Mouse (Mus musculus): ENCODE results near the gene Trim50. TPM values are rescaled to one million over a fixed set of nuclear protein-coding genes. Genes with fewer than 3 reads are reported as not detected.

Gene Trim50
- polyA plus RNA-seq, 2 experiments = not detected

- H3K27ac ChIP-seq (replicated peaks; ENCODE audit: low read depth, low read length) = no peak overlapping the region
- WGBS = 70% methylated on average over 8 of the region's 8 CpGs
- TF ChIP-seq POLR2A (IDR thresholded peaks at IDR 0.05; ENCODE audit: borderline replicate concordance, extremely low read depth, insufficient read depth, insufficient read length) = no peak
- ATAC-seq (ENCODE audit: low FRiP score, low read depth) (no peak), DNase-seq (ENCODE audit: low spot score) (no peak)
- no peak overlapping the region for H3K9ac ChIP-seq (ENCODE audit: low read depth, low read length, severe bottlenecking)
- no peaks in the 10 kb centered on the region for H3K9me3 ChIP-seq (ENCODE audit: control insufficient read depth, low read length)
- H3K36me3 ChIP-seq (ENCODE audit: control insufficient read depth, insufficient read depth, low read length) = peaks cover 77% of the 10 kb centered on the region
- H3K4me3 ChIP-seq (replicated peaks; ENCODE audit: low read length) = no peak overlapping the region
- no peaks in the 10 kb centered on the region for H3K27me3 ChIP-seq (ENCODE audit: control insufficient read depth, insufficient read depth, low read length)
- H3K4me1 ChIP-seq (ENCODE audit: control insufficient read depth, insufficient read depth, low read length) = peaks cover 7% of the 10 kb centered on the region; the same call in 1 of the 2 replicates
- H3K4me2 ChIP-seq (replicated peaks; ENCODE audit: low read depth, low read length, severe bottlenecking) = no peak overlapping the region
These were observed 22.1 kb downstream of the Trim50 start for GRCm38 (mm10) chr5:135375167-135375566.

- no peaks in the 10 kb centered on the region for H3K27me3 ChIP-seq (ENCODE audit: control insufficient read depth, insufficient read depth, low read length)
- no peaks in the 10 kb centered on the region for H3K4me1 ChIP-seq (ENCODE audit: control insufficient read depth, insufficient read depth, low read length)
- H3K9me3 ChIP-seq (ENCODE audit: control insufficient read depth, low read length) = no peaks in the 10 kb centered on the region
- H3K4me2 ChIP-seq (replicated peaks; ENCODE audit: low read depth, low read length, severe bottlenecking) = no peak overlapping the region
- H3K9ac ChIP-seq (ENCODE audit: low read depth, low read length, severe bottlenecking) = no peak overlapping the region
- no peak overlapping the region for H3K4me3 ChIP-seq (replicated peaks; ENCODE audit: low read length)
- H3K27ac ChIP-seq (replicated peaks; ENCODE audit: low read depth, low read length) = no peak overlapping the region
- peaks cover 88% of the 10 kb centered on the region for H3K36me3 ChIP-seq (ENCODE audit: control insufficient read depth, insufficient read depth, low read length)
- no peak for TF ChIP-seq POLR2A (IDR thresholded peaks at IDR 0.05; ENCODE audit: borderline replicate concordance, extremely low read depth, insufficient read depth, insufficient read length)
- DNase-seq (ENCODE audit: low spot score) = no peak
- no peak for ATAC-seq (ENCODE audit: low FRiP score, low read depth)
- 53% methylated on average over 2 of the region's 2 CpGs for WGBS
These were observed 23.2 kb downstream of the Trim50 start for GRCm38 (mm10) chr5:135376341-135376740.

DNA sequence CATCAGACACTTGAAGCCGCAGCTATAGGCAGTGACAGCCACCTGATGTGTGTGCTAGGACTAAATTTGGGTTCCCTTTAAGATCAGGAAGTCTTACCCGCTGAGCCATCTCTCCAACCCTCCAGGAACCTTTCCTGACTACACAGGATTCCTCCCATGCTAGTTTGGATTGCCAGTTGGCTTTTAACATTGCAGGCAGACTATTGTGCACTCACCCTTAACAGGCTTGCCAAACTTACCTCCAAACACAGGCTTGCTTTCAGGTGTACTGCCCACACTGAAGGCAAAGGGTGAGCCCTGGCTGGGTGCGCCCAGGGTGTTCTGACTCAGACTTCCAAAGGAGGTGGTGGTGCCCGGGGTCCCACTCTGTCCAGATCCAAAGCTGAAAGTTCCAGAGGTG, 27.6 kb downstream of the Trim50 start:
- H3K36me3 ChIP-seq (ENCODE audit: control insufficient read depth, insufficient read depth, low read length) = peaks cover 96% of the 10 kb centered on the region
- H3K27me3 ChIP-seq (ENCODE audit: control insufficient read depth, insufficient read depth, low read length) = no peaks in the 10 kb centered on the region
- no peak for DNase-seq (ENCODE audit: low spot score)
- H3K9me3 ChIP-seq (ENCODE audit: control insufficient read depth, low read length) = no peaks in the 10 kb centered on the region
- H3K4me1 ChIP-seq (ENCODE audit: control insufficient read depth, insufficient read depth, low read length) = no peaks in the 10 kb centered on the region
- no peak for ATAC-seq (ENCODE audit: low FRiP score, low read depth)
- WGBS = 95% methylated on average over 4 of the region's 4 CpGs
- no peak overlapping the region for H3K4me2 ChIP-seq (replicated peaks; ENCODE audit: low read depth, low read length, severe bottlenecking)
- H3K27ac ChIP-seq (replicated peaks; ENCODE audit: low read depth, low read length) = no peak overlapping the region
- TF ChIP-seq POLR2A (IDR thresholded peaks at IDR 0.05; ENCODE audit: borderline replicate concordance, extremely low read depth, insufficient read depth, insufficient read length) = no peak
- no peak overlapping the region for H3K4me3 ChIP-seq (replicated peaks; ENCODE audit: low read length)
- no peak overlapping the region for H3K9ac ChIP-seq (ENCODE audit: low read depth, low read length, severe bottlenecking)

- no peak overlapping the region for H3K27ac ChIP-seq (replicated peaks; ENCODE audit: low read depth, low read length)
- DNase-seq (ENCODE audit: low spot score) = no peak
- no peaks in the 10 kb centered on the region for H3K9me3 ChIP-seq (ENCODE audit: control insufficient read depth, low read length)
- H3K4me3 ChIP-seq (replicated peaks; ENCODE audit: low read length) = no peak overlapping the region
- WGBS = 91% methylated on average over 10 of the region's 10 CpGs
- no peak for ATAC-seq (ENCODE audit: low FRiP score, low read depth)
- no peak for TF ChIP-seq POLR2A (IDR thresholded peaks at IDR 0.05; ENCODE audit: borderline replicate concordance, extremely low read depth, insufficient read depth, insufficient read length)
- H3K4me2 ChIP-seq (replicated peaks; ENCODE audit: low read depth, low read length, severe bottlenecking) = no peak overlapping the region
- H3K4me1 ChIP-seq (ENCODE audit: control insufficient read depth, insufficient read depth, low read length) = no peaks in the 10 kb centered on the region
- H3K36me3 ChIP-seq (ENCODE audit: control insufficient read depth, insufficient read depth, low read length) = peaks cover 92% of the 10 kb centered on the region
- no peaks in the 10 kb centered on the region for H3K27me3 ChIP-seq (ENCODE audit: control insufficient read depth, insufficient read depth, low read length)
- H3K9ac ChIP-seq (ENCODE audit: low read depth, low read length, severe bottlenecking) = no peak overlapping the region
These were observed 28.3 kb downstream of the Trim50 start for GRCm38 (mm10) chr5:135381356-135381925.

DNA sequence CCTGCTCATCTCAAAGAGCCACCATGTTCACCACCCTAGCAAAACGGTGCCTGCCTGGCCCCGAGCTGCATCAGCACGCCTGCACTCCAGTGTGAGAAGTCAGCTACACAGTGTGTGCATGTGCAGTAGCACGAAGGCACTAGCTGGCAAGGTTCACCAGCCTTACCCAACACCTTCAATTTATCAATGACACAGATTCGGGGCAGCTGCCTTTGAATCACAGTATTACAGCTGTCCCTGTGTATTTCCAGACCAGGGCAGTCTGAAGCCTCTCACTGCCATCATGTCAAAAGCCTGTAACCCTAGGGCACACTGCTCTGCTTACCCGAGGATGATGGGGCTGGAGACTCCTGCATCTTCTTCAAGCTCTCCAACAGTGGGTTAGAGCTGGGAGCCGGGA, 29.7 kb downstream of the Trim50 start:
- WGBS = 90% methylated on average over 7 of the region's 7 CpGs
- H3K9me3 ChIP-seq (ENCODE audit: control insufficient read depth, low read length) = no peaks in the 10 kb centered on the region
- no peak overlapping the region for H3K27ac ChIP-seq (replicated peaks; ENCODE audit: low read depth, low read length)
- no peak overlapping the region for H3K4me2 ChIP-seq (replicated peaks; ENCODE audit: low read depth, low read length, severe bottlenecking)
- no peak for TF ChIP-seq POLR2A (IDR thresholded peaks at IDR 0.05; ENCODE audit: borderline replicate concordance, extremely low read depth, insufficient read depth, insufficient read length)
- peaks cover 94% of the 10 kb centered on the region for H3K36me3 ChIP-seq (ENCODE audit: control insufficient read depth, insufficient read depth, low read length)
- H3K9ac ChIP-seq (ENCODE audit: low read depth, low read length, severe bottlenecking) = no peak overlapping the region
- no peak for ATAC-seq (ENCODE audit: low FRiP score, low read depth)
- no peak for DNase-seq (ENCODE audit: low spot score)
- no peak overlapping the region for H3K4me3 ChIP-seq (replicated peaks; ENCODE audit: low read length)
- H3K27me3 ChIP-seq (ENCODE audit: control insufficient read depth, insufficient read depth, low read length) = no peaks in the 10 kb centered on the region
- no peaks in the 10 kb centered on the region for H3K4me1 ChIP-seq (ENCODE audit: control insufficient read depth, insufficient read depth, low read length)

- no peak for DNase-seq (ENCODE audit: low spot score)
- no peaks in the 10 kb centered on the region for H3K4me1 ChIP-seq (ENCODE audit: control insufficient read depth, insufficient read depth, low read length)
- H3K36me3 ChIP-seq (ENCODE audit: control insufficient read depth, insufficient read depth, low read length) = peaks cover 94% of the 10 kb centered on the region
- 88% methylated on average over 10 of the region's 10 CpGs for WGBS
- no peaks in the 10 kb centered on the region for H3K9me3 ChIP-seq (ENCODE audit: control insufficient read depth, low read length)
- no peak overlapping the region for H3K4me2 ChIP-seq (replicated peaks; ENCODE audit: low read depth, low read length, severe bottlenecking)
- TF ChIP-seq POLR2A (IDR thresholded peaks at IDR 0.05; ENCODE audit: borderline replicate concordance, extremely low read depth, insufficient read depth, insufficient read length) = no peak
- no peak overlapping the region for H3K27ac ChIP-seq (replicated peaks; ENCODE audit: low read depth, low read length)
- H3K4me3 ChIP-seq (replicated peaks; ENCODE audit: low read length) = no peak overlapping the region
- no peaks in the 10 kb centered on the region for H3K27me3 ChIP-seq (ENCODE audit: control insufficient read depth, insufficient read depth, low read length)
- no peak overlapping the region for H3K9ac ChIP-seq (ENCODE audit: low read depth, low read length, severe bottlenecking)
- ATAC-seq (ENCODE audit: low FRiP score, low read depth) = no peak
These were observed 30.7 kb downstream of the Trim50 start for GRCm38 (mm10) chr5:135383771-135384170.
